ENCODE assay signal across 22 mouse cellular contexts in genomic region chr15:101713731-101714130, GRCm38 (mm10). TPM values are rescaled to one million over a fixed set of nuclear protein-coding genes. Genes with fewer than 3 reads are reported as not detected.
DNase-seq lines count a peak whose midpoint lies in the region; ATAC-seq lines count a peak whose summit lies in the region.
"Had no signal": no experiment of that assay in that cellular context is flagged by ENCODE, and none has a peak within 500 bp of the region (broad histone marks: within the 10 kb centered on the region; RNA-seq: fewer than 3 reads in every experiment).

No protein-coding gene starts in this region.

- ATAC-seq in embryonic facial prominence, embryonic 13.5 days (ENCODE audit: insufficient number of reproducible peaks, insufficient read depth, low FRiP score, low TSS enrichment, low read depth): no peak
- no peak for ATAC-seq in stomach, embryonic 15.5 days (ENCODE audit: insufficient read depth, low FRiP score, low read depth)
- ATAC-seq: forebrain, embryonic 16.5 days; hindbrain, postnatal 0 days had no signal

- H3K36me3 ChIP-seq in embryonic facial prominence, embryonic 13.5 days: no peaks in the 10 kb centered on the region
- no peaks in the 10 kb centered on the region for H3K36me3 ChIP-seq in embryonic facial prominence, embryonic 10.5 days (replicated peaks)
- H3K36me3 ChIP-seq in stomach, embryonic 15.5 days: no peaks in the 10 kb centered on the region
- H3K36me3 ChIP-seq: forebrain, embryonic 12.5 days; heart, embryonic 15.5 days; hindbrain, embryonic 13.5 days had no signal

- no peaks in the 10 kb centered on the region for H3K27me3 ChIP-seq in embryonic facial prominence, embryonic 13.5 days
- no peaks in the 10 kb centered on the region for H3K27me3 ChIP-seq in embryonic facial prominence, embryonic 10.5 days (replicated peaks; ENCODE audit: low read depth, poor library complexity, severe bottlenecking)
- no peaks in the 10 kb centered on the region for H3K27me3 ChIP-seq in stomach, embryonic 15.5 days (replicated peaks)
- H3K27me3 ChIP-seq: forebrain, embryonic 12.5 days; heart, embryonic 15.5 days; hindbrain, embryonic 13.5 days had no signal

- no peak overlapping the region for H3K4me3 ChIP-seq in embryonic facial prominence, embryonic 13.5 days
- H3K4me3 ChIP-seq in embryonic facial prominence, embryonic 10.5 days: no peak overlapping the region
- no peak overlapping the region for H3K4me3 ChIP-seq in stomach, embryonic 15.5 days (replicated peaks)
- H3K4me3 ChIP-seq: forebrain, embryonic 12.5 days; heart, adult 2 months; heart, embryonic 15.5 days; hindbrain, embryonic 13.5 days had no signal

- 62% methylated on average over 8 of the region's 8 CpGs for WGBS in embryonic facial prominence, embryonic 13.5 days
- whole genome bisulfite sequencing in embryonic facial prominence, embryonic 10.5 days: 76% methylated on average over 8 of the region's 8 CpGs
- 57% methylated on average over 8 of the region's 8 CpGs for WGBS in stomach, embryonic 15.5 days

- DNase-seq in embryonic facial prominence, embryonic 10.5 days (ENCODE audit: low spot score): no peak
- DNase-seq in urinary bladder, postnatal 14 days (ENCODE audit: low spot score): peak; percentile 76
- DNase-seq in urinary bladder, adult 2 months (ENCODE audit: low spot score): no peak
- DNase-seq in testis, postnatal 10 days (ENCODE audit: low spot score): no peak
- DNase-seq in layer of hippocampus, adult 9-11 months: no peak
- DNase-seq: adrenal gland, adult 2 months; adrenal gland, postnatal 36 days; cerebellum, adult 11-12 months; gastrocnemius, postnatal 14 days; heart, adult 2 months; heart, postnatal 14 days had no signal

- peak overlapping the region; percentile 23 for H3K27ac ChIP-seq in embryonic facial prominence, embryonic 13.5 days
- H3K27ac ChIP-seq in embryonic facial prominence, embryonic 10.5 days (replicated peaks): no peak overlapping the region; the same call in 1 of the 2 replicates
- H3K27ac ChIP-seq in stomach, embryonic 15.5 days: peak overlapping the region; percentile 63
- H3K27ac ChIP-seq: forebrain, embryonic 12.5 days; heart, adult 2 months; heart, embryonic 15.5 days; hindbrain, embryonic 13.5 days; hindbrain, postnatal 0 days had no signal

- no peak overlapping the region for H3K9ac ChIP-seq in embryonic facial prominence, embryonic 13.5 days
- H3K9ac ChIP-seq in stomach, embryonic 15.5 days: no peak overlapping the region
- H3K9ac ChIP-seq: forebrain, embryonic 12.5 days; heart, embryonic 15.5 days; hindbrain, embryonic 13.5 days had no signal

- H3K4me2 ChIP-seq in embryonic facial prominence, embryonic 13.5 days: no peak overlapping the region
- H3K4me2 ChIP-seq in stomach, embryonic 15.5 days: no peak overlapping the region
- H3K4me2 ChIP-seq: forebrain, embryonic 12.5 days; heart, embryonic 11.5 days; heart, embryonic 15.5 days; hindbrain, embryonic 13.5 days had no signal

- H3K4me1 ChIP-seq in embryonic facial prominence, embryonic 13.5 days: peaks cover 12% of the 10 kb centered on the region; the same call in 1 of the 2 replicates
- peaks cover 18% of the 10 kb centered on the region; the same call in 1 of the 2 replicates for H3K4me1 ChIP-seq in embryonic facial prominence, embryonic 10.5 days
- peaks cover 3% of the 10 kb centered on the region; the same call in 1 of the 2 replicates for H3K4me1 ChIP-seq in stomach, embryonic 15.5 days
- H3K4me1 ChIP-seq: forebrain, embryonic 12.5 days; heart, embryonic 15.5 days; hindbrain, embryonic 13.5 days had no signal

- no peaks in the 10 kb centered on the region for H3K9me3 ChIP-seq in embryonic facial prominence, embryonic 13.5 days
- H3K9me3 ChIP-seq in embryonic facial prominence, embryonic 10.5 days: no peaks in the 10 kb centered on the region
- H3K9me3 ChIP-seq in stomach, embryonic 15.5 days: no peaks in the 10 kb centered on the region
- H3K9me3 ChIP-seq: forebrain, embryonic 12.5 days; heart, embryonic 15.5 days; hindbrain, embryonic 13.5 days had no signal

RNA-seq across cellular contexts. Expression of gene Krt5, which starts 1.0 kb away (rescaled TPM):
- 403 and 498 TPM in 2 replicates for polyA plus RNA-seq in embryonic facial prominence, embryonic 13.5 days (2015; fragmentation: Nextera tagmentation; extraction: Ambion mirVana)
- 1.1 and 5.4 TPM in 2 replicates for polyA plus RNA-seq in embryonic facial prominence, embryonic 10.5 days (2016; fragmentation: Nextera tagmentation; extraction: Ambion mirVana)
- polyA plus RNA-seq in urinary bladder, adult 2 months (2012; rRNA removed): 508 and 532 TPM in 2 replicates
- polyA plus RNA-seq in stomach, embryonic 15.5 days (2015; fragmentation: Nextera tagmentation; extraction: Ambion mirVana): 187 and 301 TPM in 2 replicates
- polyA plus RNA-seq: adrenal gland, adult 2 months; cortical plate, adult 2 months; forebrain, embryonic 16.5 days; intestine, embryonic 14.5 days had no signal

RNA-seq across cellular contexts. Expression of gene Krt6a, which starts 19.6 kb away (rescaled TPM):
- 29.7 and 31.8 TPM in 2 replicates for polyA plus RNA-seq in embryonic facial prominence, embryonic 13.5 days (2015; fragmentation: Nextera tagmentation; extraction: Ambion mirVana)
- polyA plus RNA-seq in embryonic facial prominence, embryonic 10.5 days (2016; fragmentation: Nextera tagmentation; extraction: Ambion mirVana): 0.06 and 0.09 TPM in 2 replicates
- 0.03 TPM in 1 of 2 replicates, not detected in the other for polyA plus RNA-seq in urinary bladder, adult 2 months (2012; rRNA removed)
- polyA plus RNA-seq in stomach, embryonic 15.5 days (2015; fragmentation: Nextera tagmentation; extraction: Ambion mirVana): 90.3 and 179 TPM in 2 replicates
- polyA plus RNA-seq: adrenal gland, adult 2 months; cortical plate, adult 2 months; forebrain, embryonic 12.5 days; forebrain, embryonic 16.5 days; gonadal fat pad, adult 2 months; heart, adult 2 months; heart, embryonic 11.5 days; hindbrain, embryonic 13.5 days; intestine, embryonic 14.5 days had no signal

RNA-seq across cellular contexts. Expression of gene Krt71, which starts 29.2 kb away (rescaled TPM):
- polyA plus RNA-seq in embryonic facial prominence, embryonic 13.5 days (2015; fragmentation: Nextera tagmentation; extraction: Ambion mirVana): 0.34 TPM in 1 of 2 replicates, not detected in the other
- polyA plus RNA-seq in embryonic facial prominence, embryonic 10.5 days (2016; fragmentation: Nextera tagmentation; extraction: Ambion mirVana): not detected in 2 replicates
- not detected in 2 replicates for polyA plus RNA-seq in urinary bladder, adult 2 months (2012; rRNA removed)
- not detected in 2 replicates for polyA plus RNA-seq in stomach, embryonic 15.5 days (2015; fragmentation: Nextera tagmentation; extraction: Ambion mirVana)
- polyA plus RNA-seq: adrenal gland, adult 2 months; cortical plate, adult 2 months; forebrain, embryonic 12.5 days; forebrain, embryonic 16.5 days; heart, adult 2 months; heart, embryonic 11.5 days; heart, embryonic 15.5 days; intestine, embryonic 14.5 days had no signal

RNA-seq across cellular contexts. Expression of gene Krt6b, which starts 33.6 kb away (rescaled TPM):
- 0.41 TPM in 1 of 2 replicates, not detected in the other for polyA plus RNA-seq in embryonic facial prominence, embryonic 13.5 days (2015; fragmentation: Nextera tagmentation; extraction: Ambion mirVana)
- polyA plus RNA-seq in embryonic facial prominence, embryonic 10.5 days (2016; fragmentation: Nextera tagmentation; extraction: Ambion mirVana): not detected in 2 replicates
- polyA plus RNA-seq in urinary bladder, adult 2 months (2012; rRNA removed): not detected in 2 replicates
- 1.4 and 3.4 TPM in 2 replicates for polyA plus RNA-seq in stomach, embryonic 15.5 days (2015; fragmentation: Nextera tagmentation; extraction: Ambion mirVana)
- polyA plus RNA-seq: adrenal gland, adult 2 months; cortical plate, adult 2 months; forebrain, embryonic 12.5 days; forebrain, embryonic 16.5 days; gonadal fat pad, adult 2 months; heart, embryonic 11.5 days; heart, embryonic 15.5 days; hindbrain, embryonic 13.5 days; hindbrain, postnatal 0 days; intestine, embryonic 14.5 days had no signal

Comparison
In these comparisons a context has a peak if more than half of its experiments do, and no peak if none do; other contexts are left out.
1. RNA of gene Krt5, which starts 1.0 kb away (polyA plus RNA-seq): 508 to 532 TPM in urinary bladder, adult 2 months, 403 to 498 TPM in embryonic facial prominence, embryonic 13.5 days and 187 to 301 TPM in stomach, embryonic 15.5 days; 1.1 to 5.4 TPM in embryonic facial prominence, embryonic 10.5 days; every median in the first group is over 10 times any median in the second.
2. RNA of gene Krt6a, which starts 19.6 kb away (polyA plus RNA-seq): 90.3 to 179 TPM in stomach, embryonic 15.5 days and 29.7 to 31.8 TPM in embryonic facial prominence, embryonic 13.5 days; 0.06 to 0.09 TPM in embryonic facial prominence, embryonic 10.5 days and 0.03 TPM in urinary bladder, adult 2 months; every median in the first group is over 10 times any median in the second.